Mouse (Mus musculus): ENCODE data around the gene Rnf212b.

GRCm38 (mm10) chr14:54894296-54895151, 80.6 kb downstream of the Rnf212b start:
- TF ChIP-seq POLR2A (IDR thresholded peaks at IDR 0.05; ENCODE audit: insufficient read length, low read depth), result no peak
- TF ChIP-seq REST (IDR thresholded peaks at IDR 0.05; ENCODE audit: insufficient read depth, insufficient read length), result no peak
- no peak for TF ChIP-seq USF1 (IDR thresholded peaks at IDR 0.05; ENCODE audit: low read depth)
- TF ChIP-seq POLR2AphosphoS2 (IDR thresholded peaks at IDR 0.05; ENCODE audit: insufficient read length, low read depth), result no peak
- TF ChIP-seq MYOD1 (IDR thresholded peaks at IDR 0.05; ENCODE audit: control insufficient read depth in 1 of 3, insufficient read length in 2 of 3, low read depth in 2 of 3), result no peak
- no peak for TF ChIP-seq TCF12 (IDR thresholded peaks at IDR 0.05; ENCODE audit: insufficient read depth, poor library complexity, severe bottlenecking)
- TF ChIP-seq MAX (IDR thresholded peaks at IDR 0.05; ENCODE audit: low read depth), result no peak
- TF ChIP-seq MYOG (IDR thresholded peaks at IDR 0.05; ENCODE audit: control insufficient read depth in 1 of 3, insufficient read depth in 1 of 3, insufficient read length in 2 of 3, low read depth in 2 of 3), result no peak
- TF ChIP-seq E2F4 (IDR thresholded peaks at IDR 0.05; ENCODE audit: insufficient read depth), result no peak
